10 mouse cellular contexts compared by ENCODE assay signal in genomic region chr3:148385712-148386111, GRCm38 (mm10).
A peak's percentile ranks its signal among the peaks of the same experiment; 100 is the strongest.
DNase-seq lines count a peak whose midpoint lies in the region; ATAC-seq lines count a peak whose summit lies in the region.
"Had no signal": no experiment of that assay in that cellular context is flagged by ENCODE, and none has a peak within 500 bp of the region (broad histone marks: within the 10 kb centered on the region; RNA-seq: fewer than 3 reads in every experiment).

No protein-coding gene starts in this region.

- peak; percentile 3 to 4 for DNase-seq in kidney, postnatal 4 days
- DNase-seq in 3T3-L1 (ENCODE audit: low read depth, low spot score) (peak; percentile 13), A20 (ENCODE audit: low read depth, low spot score) (peak; percentile 11)
- peak; percentile 0 for DNase-seq in c-Kit-positive CD71-positive TER-119-positive erythroid progenitor cells, embryonic 14.5 days (ENCODE audit: low spot score)
- no peak for DNase-seq in embryo, embryonic 9.5 days (ENCODE audit: extremely low spot score)
- no peak for DNase-seq in left cerebral cortex, adult 11 months (ENCODE audit: low spot score)
- DNase-seq: lung, postnatal 14 days had no signal

- H3K9me3 ChIP-seq in kidney, embryonic 15.5 days (replicated peaks) = no peaks in the 10 kb centered on the region; the same call in 1 of the 2 replicates

- 94% methylated on average over 7 of the region's 7 CpGs for WGBS in kidney, embryonic 15.5 days

- H3K27ac ChIP-seq in kidney, embryonic 15.5 days = no peak overlapping the region
- H3K27ac ChIP-seq: hindbrain, embryonic 12.5 days had no signal

- no peak overlapping the region for H3K9ac ChIP-seq in kidney, embryonic 15.5 days
- H3K9ac ChIP-seq: heart, embryonic 12.5 days; hindbrain, embryonic 12.5 days had no signal

- H3K4me1 ChIP-seq in kidney, embryonic 15.5 days = no peaks in the 10 kb centered on the region; the same call in 1 of the 2 replicates
- H3K4me1 ChIP-seq: heart, embryonic 12.5 days; hindbrain, embryonic 12.5 days had no signal

- no peaks in the 10 kb centered on the region for H3K27me3 ChIP-seq in kidney, embryonic 15.5 days
- H3K27me3 ChIP-seq: hindbrain, embryonic 12.5 days had no signal

- no peak overlapping the region for H3K4me2 ChIP-seq in kidney, embryonic 15.5 days
- H3K4me2 ChIP-seq: heart, embryonic 12.5 days; hindbrain, embryonic 12.5 days had no signal

- H3K36me3 ChIP-seq in kidney, embryonic 15.5 days = no peaks in the 10 kb centered on the region
- H3K36me3 ChIP-seq: heart, embryonic 12.5 days; hindbrain, embryonic 12.5 days had no signal

- ATAC-seq in kidney, embryonic 15.5 days (replicated peaks; ENCODE audit: low FRiP score) = no peak

- H3K4me3 ChIP-seq in kidney, embryonic 15.5 days (replicated peaks) = no peak overlapping the region
- H3K4me3 ChIP-seq: heart, embryonic 12.5 days; hindbrain, embryonic 12.5 days had no signal

Comparison
In these comparisons a context has a peak if more than half of its experiments do, and no peak if none do; other contexts are left out.
1. DNase-seq: peak in kidney, postnatal 4 days (2 of 2), 3T3-L1 (single experiment), A20 (single experiment) and c-Kit-positive CD71-positive TER-119-positive erythroid progenitor cells, embryonic 14.5 days (single experiment); none in embryo, embryonic 9.5 days (single experiment) and left cerebral cortex, adult 11 months (single experiment).